Mouse (Mus musculus) E14TG2a.4 (cell line): ENCODE measurements around the gene Olfr229.

Experiments used
- CTCF ChIP-seq: conservative IDR thresholded peaks from 2 replicates; pipeline ENCODE4 v1.5.1; 2014; ENCODE audit warnings: low read length
- POU5F1 ChIP-seq: IDR thresholded peaks from 2 replicates; pipeline ENCODE4 v1.6.1; 2014; ENCODE audit warnings: low read length, borderline replicate concordance

DNA sequence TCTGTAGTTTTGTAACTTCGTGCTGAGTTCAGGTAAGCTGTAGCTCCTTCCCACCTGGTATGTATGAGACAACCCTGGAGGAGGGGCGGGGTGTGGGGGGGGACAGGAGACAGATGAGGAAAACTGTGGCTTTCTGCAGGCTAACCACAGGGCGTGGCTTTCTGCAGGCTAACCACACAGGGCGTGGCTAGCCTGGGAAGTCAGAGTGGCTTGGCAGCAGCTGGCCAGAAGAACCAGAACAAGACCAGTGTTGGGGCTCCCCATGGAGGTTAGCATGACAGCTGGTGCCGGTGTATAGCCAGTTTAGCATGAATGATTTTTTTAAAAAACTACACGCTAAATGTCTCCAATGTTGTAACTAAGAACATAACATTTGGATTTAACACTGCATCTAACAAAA is 2.0 kb upstream of the Olfr229 start:
- TF ChIP-seq CTCF (no peak), POU5F1 (no peak)
